Mouse (Mus musculus) layer of hippocampus, adult 9-10 months (tissue): ENCODE results near the gene Fem1b.

Experiments used
- DNase-seq: peaks from one replicate; pipeline ENCODE4 v3.0.0; 2022; ENCODE audit warnings: low spot score

Gene Fem1b

DNA sequence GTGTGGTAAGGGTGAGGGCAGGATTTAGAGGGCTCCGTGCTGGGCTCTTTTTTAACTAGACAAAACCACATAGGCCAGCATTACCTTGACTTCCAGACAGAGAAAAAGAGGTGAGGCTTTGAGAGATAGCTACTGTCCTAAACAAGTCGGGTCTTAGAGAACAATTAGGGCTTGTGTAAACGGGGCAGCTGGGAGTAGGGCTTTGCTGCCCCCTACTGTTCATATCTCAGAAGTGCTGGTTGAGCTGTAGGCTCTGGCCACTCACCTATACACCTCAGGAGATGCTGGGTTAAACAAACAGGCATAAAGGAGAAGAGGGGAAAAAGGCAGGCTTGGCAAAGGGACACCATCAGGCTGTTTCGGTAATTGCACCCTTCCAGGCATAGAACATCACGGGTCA, 34.3 kb downstream of the Fem1b start:
- DNase-seq, result peak; percentile 63

DNA sequence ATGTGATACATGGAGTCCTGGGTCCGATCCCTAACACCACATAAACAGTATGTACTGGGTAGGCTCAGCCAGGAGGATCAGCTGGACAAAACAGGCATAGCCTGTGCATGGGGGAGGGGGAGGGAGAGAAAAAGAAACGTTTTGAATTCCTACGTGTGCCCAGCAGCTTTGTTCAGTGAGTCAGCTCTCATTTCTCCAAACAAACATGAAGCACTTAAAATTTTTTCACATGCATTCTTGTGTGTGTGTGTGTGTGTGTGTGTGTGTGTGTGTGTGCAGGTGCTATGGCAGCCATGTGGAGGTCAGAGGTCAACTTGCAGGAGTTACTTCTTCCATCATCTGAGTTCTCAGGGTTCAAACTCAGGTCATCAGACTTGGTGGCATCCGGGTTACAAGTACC, 36.3 kb downstream of the Fem1b start:
- no peak for DNase-seq

DNA sequence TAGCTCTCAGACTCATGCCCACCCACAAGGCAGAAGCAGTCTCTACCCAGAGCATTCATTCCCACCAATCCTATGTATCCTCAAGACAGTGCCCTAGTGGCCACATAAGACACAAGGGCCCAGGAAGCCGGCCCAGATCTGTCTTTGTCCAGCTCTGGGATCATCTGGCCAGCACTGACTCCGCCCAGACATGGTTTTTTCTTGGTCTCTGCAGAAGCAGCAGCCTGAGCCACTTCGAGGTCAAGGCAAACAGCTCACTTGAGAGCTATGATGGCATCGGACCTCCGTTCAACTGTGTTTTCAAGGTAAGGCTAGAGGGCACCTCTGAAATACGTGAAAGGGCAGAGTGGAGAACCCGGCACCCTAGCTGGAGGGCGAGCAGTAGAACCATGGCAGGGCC, 39.0 kb downstream of the Fem1b start:
- DNase-seq, result no peak

DNA sequence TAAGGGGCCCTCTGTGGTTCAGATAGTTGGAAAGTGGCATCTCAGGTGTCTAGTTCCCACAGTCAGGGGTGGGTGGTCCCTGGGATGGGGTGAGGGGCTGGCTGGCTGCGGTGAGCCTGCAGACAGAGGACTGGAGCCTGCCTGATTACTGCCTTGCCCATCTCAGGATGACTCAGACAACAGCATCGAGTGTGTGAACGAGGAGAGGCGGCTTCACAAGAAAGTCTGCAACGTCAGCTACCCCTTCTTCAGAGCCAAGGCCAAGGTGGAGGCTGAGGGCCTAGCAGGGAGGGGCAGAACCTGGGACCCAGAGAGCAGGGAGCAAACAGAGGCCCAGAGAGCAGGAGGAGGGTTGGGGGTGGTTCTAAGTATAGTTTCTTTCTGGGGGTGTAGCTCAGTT, 43.4 kb downstream of the Fem1b start:
- no peak for DNase-seq

DNA sequence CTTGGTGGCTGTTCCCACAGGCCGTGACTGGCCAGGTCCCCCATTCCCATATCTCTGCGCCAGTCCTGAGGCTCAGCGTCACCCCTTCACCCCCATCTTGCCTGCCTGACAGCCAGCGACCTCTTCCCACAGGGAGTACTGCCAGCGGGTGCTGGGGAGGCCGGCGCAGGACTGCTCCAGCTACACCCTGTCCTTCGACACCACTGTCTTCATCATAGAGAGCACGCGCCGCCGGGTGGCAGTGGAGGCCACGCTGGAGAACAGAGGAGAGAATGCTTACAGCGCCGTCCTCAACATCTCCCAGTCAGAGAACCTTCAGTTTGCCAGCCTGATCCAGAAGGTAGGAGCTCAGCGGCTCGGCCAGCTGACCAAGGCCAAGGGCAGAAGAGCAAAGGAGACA, 44.3 kb downstream of the Fem1b start:
- DNase-seq, result no peak

DNA sequence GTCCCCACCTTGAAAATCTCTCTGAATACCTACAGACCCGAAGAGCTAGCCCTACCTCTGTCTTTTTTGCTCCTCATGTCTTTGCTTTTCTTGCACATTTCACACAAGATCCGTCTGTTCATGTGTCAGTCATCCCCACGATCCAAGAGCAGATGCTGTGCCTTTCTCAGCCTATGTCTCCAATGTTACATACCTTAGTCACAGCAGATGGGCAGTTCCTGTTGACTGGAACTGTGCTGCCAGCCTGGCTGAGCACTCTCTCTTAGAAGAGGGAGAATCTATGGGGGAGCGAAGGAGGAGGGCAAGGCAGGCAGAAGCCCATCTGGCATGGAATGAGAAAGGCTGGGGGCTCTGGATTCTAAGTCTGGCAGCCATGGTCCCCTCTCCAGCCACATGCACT, 46.4 kb downstream of the Fem1b start:
- DNase-seq, result no peak

DNA sequence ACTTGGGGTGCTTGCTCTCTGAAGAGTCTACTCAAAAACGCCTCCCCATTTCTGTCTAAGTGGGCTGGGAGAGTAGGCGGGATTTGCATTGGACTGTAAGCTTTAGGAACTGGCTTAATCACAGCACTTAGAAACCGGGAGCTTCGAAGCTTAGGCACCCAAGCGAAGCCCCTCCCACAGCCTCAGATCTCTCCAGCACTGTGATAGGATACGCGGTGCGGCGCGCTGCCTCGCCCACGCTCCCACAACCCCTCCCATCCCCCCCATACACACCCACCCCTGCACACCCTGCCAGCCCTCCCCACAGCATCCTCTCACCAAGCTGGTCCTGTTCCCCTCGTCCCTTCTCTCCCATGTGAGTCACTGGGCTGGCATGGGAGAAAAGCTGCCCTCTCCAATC, 48.3 kb downstream of the Fem1b start:
- DNase-seq, result no peak

DNA sequence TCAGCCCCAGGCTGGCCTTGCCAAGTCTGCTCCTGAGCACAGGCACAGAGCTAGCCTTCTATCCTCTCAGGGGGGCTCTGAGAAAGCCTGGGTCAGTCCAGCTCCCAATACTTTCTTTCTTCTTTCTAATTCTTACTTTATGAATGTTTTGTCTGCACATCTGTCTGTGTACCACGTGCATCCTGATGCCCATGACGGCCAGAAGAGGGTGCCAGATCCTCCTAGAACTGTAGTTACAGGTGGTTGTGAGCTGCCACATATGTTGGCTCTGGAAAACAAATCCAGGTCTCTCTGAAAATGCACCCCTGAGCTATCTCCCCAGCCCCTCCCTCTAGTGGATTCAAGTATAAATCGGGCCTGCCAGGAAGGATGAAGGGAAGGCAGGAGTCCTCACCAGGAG, 52.1 kb downstream of the Fem1b start:
- DNase-seq, result no peak

DNA sequence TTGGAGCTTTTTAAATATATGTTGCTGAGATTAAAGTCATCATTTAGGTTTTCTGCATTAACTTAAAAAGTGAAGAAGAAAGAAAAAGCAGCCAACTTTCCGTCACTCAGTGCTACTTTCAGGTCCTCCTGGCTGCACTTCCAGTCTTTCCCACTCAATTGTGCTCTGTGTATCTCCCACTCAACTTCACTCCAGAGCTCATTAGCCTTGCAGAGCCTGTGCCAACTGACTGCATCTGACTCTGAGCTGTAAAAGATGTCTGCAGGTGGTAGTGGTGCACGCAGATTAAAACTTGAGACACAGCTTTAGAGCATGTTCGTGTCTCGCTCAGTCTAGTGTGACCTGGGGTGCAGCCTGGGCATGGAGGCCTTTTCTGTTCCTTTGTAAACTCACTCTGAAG, 53.4 kb downstream of the Fem1b start:
- no peak for DNase-seq

DNA sequence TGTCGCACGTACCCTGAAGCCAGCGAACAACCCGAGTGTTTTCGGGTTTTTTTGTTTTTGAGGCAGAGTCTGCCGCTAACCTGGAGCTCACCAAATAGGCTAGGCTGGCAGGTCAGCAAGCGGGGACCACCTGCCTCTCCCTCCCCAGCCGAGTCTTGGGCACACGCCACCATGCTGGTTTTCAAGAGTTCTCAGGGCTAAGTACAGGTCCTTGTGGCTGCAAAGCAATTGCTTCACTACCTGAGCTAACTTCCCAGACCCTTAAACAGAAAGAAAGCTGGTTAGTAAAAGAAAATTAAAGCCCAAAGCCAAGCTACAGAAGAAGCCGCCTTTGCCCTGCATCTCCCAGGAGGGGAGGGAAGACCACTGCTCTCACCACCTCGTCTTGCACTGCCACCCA, 61.4 kb downstream of the Fem1b start:
- DNase-seq, result no peak

DNA sequence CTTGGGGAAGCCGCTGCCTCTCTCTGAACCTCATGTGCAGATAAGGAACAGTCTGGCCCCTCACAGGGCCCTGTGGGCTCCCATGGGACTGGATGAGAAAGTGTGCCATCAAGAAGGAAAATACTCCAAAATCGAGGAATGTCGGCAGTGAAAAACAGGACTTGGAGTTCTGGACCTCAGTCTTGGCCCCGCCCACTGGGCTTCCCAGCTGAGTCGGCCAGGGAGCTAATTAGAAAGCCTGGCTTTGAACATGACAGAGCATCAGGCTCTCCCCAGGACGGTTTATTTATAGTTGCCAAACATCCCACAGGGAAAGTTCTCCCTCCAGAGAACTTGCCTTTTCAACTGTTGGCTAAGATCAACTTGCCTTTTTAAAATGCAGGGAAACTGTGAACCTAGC, 62.1 kb downstream of the Fem1b start:
- DNase-seq, result no peak

DNA sequence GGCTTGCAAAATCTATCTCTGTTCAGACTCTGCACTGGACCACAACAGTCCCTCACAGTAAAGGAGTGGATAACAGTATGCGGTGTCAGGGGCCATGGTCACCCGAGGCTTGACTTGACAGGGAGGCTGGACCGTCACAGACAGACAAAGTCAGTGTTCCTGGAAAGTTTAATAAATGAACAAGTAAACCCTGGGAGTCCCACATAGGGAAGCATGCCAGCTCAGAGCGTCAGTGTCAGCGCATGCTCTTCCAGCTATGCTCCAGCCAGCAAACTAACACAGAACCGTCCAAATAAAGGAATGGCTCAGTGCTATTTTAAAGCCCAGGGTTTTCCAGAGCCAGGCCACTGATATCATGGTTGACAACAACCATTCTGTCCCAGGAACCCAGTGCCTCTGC, 65.1 kb downstream of the Fem1b start:
- DNase-seq, result no peak

DNA sequence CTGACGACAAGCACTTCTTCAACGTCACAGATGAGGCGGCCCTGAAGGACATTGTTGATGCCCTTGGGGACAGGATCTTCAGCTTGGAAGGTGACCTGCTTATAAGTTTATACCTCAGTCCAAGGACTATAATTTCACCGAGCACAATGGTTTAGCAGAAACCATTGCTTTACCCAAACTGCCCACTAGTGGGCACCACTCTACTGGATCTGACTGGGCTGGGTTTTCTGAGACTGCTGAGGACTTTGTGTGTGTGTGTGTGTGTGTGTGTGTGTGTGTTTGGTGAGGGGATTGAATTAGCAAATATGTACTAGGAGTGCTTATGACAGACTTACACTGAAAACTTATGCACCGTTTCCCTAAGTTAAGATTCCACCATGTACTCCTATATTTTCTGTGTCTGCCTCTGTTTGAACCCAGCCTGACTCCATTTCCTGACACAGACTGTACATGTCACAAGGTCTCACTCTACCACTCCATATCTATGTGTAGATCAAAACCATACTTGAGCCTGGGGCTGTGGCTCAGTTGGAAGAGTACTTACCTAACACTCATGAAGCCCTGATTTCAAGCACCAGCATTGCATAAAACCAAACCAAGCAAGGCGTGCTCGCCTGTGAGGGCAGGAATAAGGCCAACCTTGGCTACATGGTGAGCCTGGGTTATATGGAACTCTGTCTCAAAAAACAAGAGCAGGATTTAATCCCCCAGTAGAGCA, 67.0 kb downstream of the Fem1b start:
- no peak for DNase-seq
